Mouse (Mus musculus): ENCODE results near the gene Auh.

Gene Auh

DNA sequence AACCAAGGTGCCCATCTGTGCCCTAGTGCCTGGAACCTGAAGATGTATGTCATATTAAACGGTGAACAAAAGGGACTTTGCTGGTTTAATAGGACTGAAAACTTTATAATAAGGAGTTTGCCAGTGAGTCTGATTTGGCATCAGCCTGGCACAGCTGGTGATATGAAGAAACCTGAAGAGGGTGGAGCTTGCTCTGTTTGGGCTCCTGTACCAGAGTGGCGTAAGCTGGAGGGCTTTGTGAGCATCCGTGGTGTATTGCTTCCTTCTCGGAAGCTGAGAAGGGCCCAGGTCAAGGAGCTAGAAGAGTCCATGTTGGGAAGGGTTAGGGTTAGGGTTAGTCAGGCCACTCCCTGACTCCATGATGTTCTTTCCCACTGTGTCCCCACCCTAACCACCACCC is 135.2 kb downstream of the Auh start:
- no peak for DNase-seq (ENCODE audit: low spot score)

DNA sequence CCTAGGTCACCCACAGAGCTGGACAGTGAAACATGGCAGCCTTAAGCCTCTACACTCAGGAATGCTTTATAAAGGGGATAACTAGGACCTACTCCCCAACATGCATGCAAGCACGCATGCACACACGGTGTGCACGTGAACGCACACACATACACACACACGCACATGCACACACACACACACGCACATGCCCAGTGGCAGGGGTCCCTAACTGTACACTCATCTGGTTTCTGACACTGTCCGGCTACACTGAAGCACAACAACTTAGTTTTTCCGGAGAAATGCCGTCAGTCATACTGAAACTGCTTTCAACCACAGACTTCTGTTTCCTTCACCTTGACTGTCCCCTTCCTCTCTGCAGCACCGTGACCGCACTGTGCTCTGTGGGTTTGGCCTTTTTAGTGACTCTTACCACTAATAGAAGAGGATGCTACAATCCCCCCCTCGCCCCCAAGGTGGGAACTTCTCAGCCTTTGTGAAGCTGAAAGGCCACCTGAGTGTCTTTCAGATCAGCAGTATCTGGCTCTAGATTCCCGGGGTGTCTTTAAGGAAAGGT is 136.0 kb downstream of the Auh start:
- DNase-seq (ENCODE audit: low spot score), result no peak

DNA sequence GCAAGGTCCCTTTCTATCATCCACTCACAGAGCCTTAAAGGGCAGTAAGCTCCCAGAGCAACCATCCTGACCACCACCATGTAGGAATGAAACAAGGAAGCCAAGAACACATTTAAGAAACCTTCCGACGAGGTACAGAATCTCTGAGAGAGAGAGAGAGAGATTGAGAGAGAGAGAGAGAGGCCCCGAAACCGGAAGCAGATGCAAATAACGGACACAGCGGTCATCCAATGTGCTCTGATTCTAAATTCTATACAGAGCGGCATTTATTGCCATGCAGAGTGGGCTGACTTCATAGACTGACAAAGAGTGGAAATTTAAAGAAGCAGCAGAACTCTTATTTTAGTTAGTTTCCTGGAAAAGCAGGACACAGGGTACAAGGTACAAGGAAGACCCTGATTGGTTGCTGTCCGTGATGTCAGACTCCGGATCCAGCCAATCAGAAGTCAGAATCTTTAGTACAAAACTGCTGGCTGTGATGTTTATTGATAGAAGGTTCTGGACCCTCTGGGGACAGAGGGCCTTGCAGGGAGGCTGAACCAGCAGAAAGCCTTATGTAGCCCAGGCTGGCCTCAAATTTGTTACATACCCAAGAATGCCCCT is 137.1 kb downstream of the Auh start:
- no peak for DNase-seq (ENCODE audit: low spot score)

DNA sequence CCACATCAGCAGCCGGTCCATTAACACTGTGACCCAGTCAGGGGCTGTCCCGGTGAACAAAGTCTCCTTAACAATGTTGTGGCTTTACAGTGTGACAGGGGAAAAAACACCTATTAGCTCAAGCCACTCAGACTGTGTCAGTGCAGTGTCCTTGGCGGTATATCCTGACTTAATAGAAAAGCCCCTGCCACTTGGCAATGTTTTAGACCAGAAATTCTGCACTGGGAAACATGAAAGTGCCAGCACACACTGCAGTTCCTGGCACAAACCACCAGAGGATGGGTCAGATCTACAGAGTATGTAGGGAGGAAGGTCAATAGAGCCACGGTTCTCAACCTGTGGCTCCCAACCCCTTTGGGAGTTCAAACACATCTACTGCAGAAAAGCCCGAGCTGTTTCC is 138.6 kb downstream of the Auh start:
- no peak for DNase-seq (ENCODE audit: low spot score)

Data from yolk sac, embryonic 10.5 days (tissue).